Mouse (Mus musculus): ENCODE measurements around the gene Ankfn1. TPM values are rescaled to one million over a fixed set of nuclear protein-coding genes. Genes with fewer than 3 reads are reported as not detected.

Ankfn1 gene
- polyA plus RNA-seq, 1 experiment from 2014 or later = 6.5 TPM

DNA sequence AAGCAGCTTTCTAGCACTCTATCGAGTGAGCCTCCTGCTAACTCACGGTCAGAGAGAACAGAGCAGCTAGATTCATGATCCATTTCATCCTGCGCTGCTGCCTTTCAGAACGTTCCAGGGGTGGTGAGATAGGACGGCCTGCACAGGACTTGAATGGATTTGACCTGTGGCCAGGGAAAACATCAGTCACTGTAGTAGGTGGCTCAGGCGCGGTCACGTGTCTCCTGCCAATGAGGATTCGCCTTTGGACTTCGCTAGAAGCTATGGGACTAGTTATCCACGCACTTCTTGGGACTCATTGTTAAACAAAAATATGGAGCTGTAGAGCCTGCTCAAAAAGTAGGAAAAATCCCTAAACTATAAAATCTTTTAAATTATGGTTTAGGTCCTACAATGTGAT, 226.0 kb downstream of the Ankfn1 start:
- H3K9ac ChIP-seq = no peak overlapping the region
- 91% methylated on average over 11 of the region's 11 CpGs for WGBS

DNA sequence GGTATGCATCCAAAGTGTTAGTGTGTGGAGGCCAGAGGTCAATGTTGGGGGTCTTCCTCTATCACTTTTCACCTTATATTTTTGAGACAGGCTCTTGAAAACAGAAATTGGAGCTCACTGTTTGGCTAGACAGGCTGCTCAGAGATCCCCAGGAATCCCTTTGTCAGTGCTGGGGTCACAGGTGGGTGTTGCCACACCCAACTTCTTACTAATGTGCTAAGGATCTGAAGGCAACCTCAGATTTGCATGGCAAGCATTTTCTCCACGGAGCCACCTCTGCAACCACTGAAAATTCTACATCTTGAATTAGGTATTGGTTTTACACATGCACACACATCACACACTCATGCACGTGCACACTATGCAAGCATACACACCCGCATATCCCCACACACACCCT, 226.5 kb downstream of the Ankfn1 start:
- 87% methylated on average over 3 of the region's 3 CpGs for WGBS
- ATAC-seq (replicated peaks) = no peak
- H3K9ac ChIP-seq = no peak overlapping the region

More for the DNA sequence above, 226.0 kb downstream of the Ankfn1 start:
- no peaks in the 10 kb centered on the region for H3K4me1 ChIP-seq
- H3K4me3 ChIP-seq = no peak overlapping the region
- H3K27ac ChIP-seq = no peak overlapping the region
- no peak overlapping the region for H3K4me2 ChIP-seq
- H3K9me3 ChIP-seq = no peaks in the 10 kb centered on the region
- H3K36me3 ChIP-seq (replicated peaks) = no peaks in the 10 kb centered on the region
- no peak for ATAC-seq (replicated peaks)
- H3K27me3 ChIP-seq (replicated peaks) = no peaks in the 10 kb centered on the region

DNA sequence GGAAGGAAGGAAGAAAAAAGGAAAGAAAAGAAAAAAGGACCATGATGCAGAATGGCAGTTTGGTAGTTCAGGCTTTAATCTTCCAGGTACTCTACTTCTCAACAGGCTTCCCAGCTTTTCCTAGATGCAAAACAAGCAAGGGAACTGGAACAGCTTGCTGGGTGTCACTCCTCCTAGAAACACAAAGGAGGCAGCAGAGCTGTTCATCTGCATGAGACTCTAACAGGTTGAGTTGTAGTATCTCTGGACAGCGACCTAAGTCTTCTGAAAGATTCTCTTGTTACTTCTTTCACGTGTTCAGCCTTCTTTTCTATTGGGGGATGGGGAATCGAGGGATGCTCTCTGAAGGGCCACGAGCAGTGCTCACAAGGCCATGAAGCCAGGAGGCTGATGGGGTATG, 228.7 kb downstream of the Ankfn1 start:
- no peak overlapping the region for H3K4me2 ChIP-seq
- 46% methylated on average over 4 of the region's 4 CpGs for WGBS
- no peak for ATAC-seq (replicated peaks)

More for the DNA sequence above, 226.5 kb downstream of the Ankfn1 start:
- Histone ChIP-seq H3K4me2 (no peak overlapping the region), H3K4me3 (no peak overlapping the region), H3K9me3 (no peaks in the 10 kb centered on the region), H3K4me1 (no peaks in the 10 kb centered on the region), H3K27ac (no peak overlapping the region), H3K27me3 (replicated peaks) (no peaks in the 10 kb centered on the region), H3K36me3 (replicated peaks) (no peaks in the 10 kb centered on the region)

DNA sequence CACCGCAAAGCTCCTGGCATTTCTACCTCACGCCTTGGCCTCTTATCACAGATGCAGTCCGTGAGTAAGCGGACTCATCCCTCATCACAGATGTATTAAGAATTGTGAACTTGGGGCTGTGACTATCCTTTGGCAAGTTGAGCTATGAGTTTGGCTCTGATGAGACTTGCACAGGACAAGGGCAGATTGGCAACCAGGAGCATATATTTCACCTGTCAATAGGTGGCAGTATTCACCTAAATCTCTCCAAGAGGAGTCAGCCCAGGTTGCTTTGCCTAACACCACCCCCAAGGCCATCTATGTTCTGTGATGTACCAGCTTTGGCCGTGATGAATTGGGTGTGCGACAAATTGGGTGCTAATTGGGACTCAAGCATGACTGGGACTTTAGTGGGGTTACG, 231.3 kb downstream of the Ankfn1 start:
- no peaks in the 10 kb centered on the region for H3K36me3 ChIP-seq (replicated peaks)
- WGBS = 39% methylated on average over 7 of the region's 7 CpGs
- no peak overlapping the region for H3K9ac ChIP-seq
- H3K4me1 ChIP-seq = peaks cover 12% of the 10 kb centered on the region
- no peak overlapping the region for H3K4me3 ChIP-seq
- ATAC-seq (replicated peaks) = peak; percentile 45; the same call in 1 of the 2 replicates
- no peak overlapping the region for H3K4me2 ChIP-seq
- no peak overlapping the region for H3K27ac ChIP-seq
- H3K9me3 ChIP-seq = no peaks in the 10 kb centered on the region
- no peaks in the 10 kb centered on the region for H3K27me3 ChIP-seq (replicated peaks)

More for the DNA sequence above, 228.7 kb downstream of the Ankfn1 start:
- Histone ChIP-seq H3K4me1 (peaks cover 11% of the 10 kb centered on the region), H3K27me3 (replicated peaks) (no peaks in the 10 kb centered on the region), H3K9me3 (no peaks in the 10 kb centered on the region), H3K4me3 (no peak overlapping the region), H3K9ac (no peak overlapping the region), H3K27ac (no peak overlapping the region), H3K36me3 (replicated peaks) (no peaks in the 10 kb centered on the region)

DNA sequence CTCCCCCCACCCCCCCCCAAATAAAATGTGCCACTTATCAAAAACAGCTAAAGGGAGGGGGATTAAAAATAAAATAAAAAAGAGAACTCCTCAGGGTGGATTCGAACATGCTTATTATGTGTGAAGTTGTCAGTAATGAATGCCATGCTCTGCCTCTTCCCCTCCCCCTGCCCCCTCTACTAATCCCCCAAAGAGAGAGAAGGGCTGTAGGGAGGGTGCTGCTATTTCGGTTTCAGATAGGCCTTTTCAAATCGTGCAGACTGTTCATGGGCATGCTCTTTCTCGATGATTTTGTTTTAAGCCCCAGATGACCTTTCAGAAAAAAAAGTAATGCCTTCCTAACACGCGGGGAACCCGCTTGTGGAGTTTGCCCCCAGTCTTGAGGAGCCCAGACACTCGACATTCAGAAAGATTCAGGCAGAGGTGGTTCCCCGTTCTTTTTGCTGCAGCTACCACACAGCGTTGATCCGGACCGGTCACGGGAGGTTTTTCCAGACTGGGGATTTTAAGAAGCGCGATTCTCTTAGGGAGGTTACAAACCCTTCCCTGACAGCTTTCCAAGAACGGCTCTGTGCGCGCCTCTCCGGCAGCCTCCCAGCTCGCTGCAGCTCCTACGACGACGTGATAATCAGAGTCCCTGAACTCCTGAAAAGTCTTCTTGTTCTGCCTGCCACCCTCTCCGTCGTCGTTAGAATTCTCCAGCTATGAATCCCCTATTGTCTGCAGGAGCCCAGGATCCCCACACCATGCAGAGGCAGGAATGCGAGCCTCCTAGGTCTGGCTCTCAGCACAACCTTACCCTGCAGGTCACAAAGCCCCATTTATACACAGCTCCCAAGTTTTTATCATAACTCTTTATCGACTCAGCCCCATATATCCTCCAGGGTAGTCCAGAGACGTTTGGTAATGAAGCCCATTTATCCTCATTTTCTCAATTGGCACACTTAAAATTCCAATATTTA, 232.3 kb downstream of the Ankfn1 start:
- no peaks in the 10 kb centered on the region for H3K27me3 ChIP-seq (replicated peaks)
- peak; percentile 45 for ATAC-seq (replicated peaks)
- 3% methylated on average over 29 of the region's 29 CpGs for WGBS
- H3K4me1 ChIP-seq = peaks cover 12% of the 10 kb centered on the region
- H3K4me2 ChIP-seq = peak overlapping the region; percentile 45
- no peaks in the 10 kb centered on the region for H3K36me3 ChIP-seq (replicated peaks)
- H3K27ac ChIP-seq = peak overlapping the region; percentile 52
- H3K9ac ChIP-seq = peak overlapping the region; percentile 18; the same call in 1 of the 2 replicates
- H3K4me3 ChIP-seq = no peak overlapping the region; the same call in 1 of the 2 replicates
- H3K9me3 ChIP-seq = no peaks in the 10 kb centered on the region

DNA sequence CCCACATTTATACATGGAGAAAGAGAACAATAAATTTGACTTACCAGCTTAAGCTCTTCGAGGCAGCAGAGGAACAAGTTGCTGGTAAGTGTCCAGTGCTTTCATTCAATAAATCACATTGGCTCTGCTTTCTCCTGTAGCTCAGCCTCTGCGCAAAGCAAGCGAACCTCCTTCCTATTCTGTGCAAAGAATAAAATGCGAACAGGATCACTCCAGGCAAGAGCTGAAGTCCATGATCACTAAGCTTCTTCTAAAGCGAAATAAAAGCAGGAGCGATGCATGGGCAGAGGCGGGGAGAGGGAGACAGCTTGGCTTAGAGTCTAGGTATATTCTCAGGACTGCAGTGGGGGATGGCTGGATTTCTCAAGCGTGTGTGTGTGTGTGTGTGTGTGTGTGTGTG, 239.1 kb downstream of the Ankfn1 start:
- 41% methylated on average over 8 of the region's 8 CpGs for WGBS
- peak; percentile 42; the same call in 1 of the 2 replicates for ATAC-seq (replicated peaks)
- Histone ChIP-seq H3K27me3 (replicated peaks) (no peaks in the 10 kb centered on the region), H3K9me3 (no peaks in the 10 kb centered on the region), H3K36me3 (replicated peaks) (no peaks in the 10 kb centered on the region), H3K27ac (peak overlapping the region; percentile 2; the same call in 1 of the 2 replicates), H3K4me1 (peaks cover 10% of the 10 kb centered on the region), H3K9ac (no peak overlapping the region), H3K4me2 (0 out of 2 replicates have a peak overlapping the region, but pooled peaks have one; percentile 1), H3K4me3 (no peak overlapping the region)

DNA sequence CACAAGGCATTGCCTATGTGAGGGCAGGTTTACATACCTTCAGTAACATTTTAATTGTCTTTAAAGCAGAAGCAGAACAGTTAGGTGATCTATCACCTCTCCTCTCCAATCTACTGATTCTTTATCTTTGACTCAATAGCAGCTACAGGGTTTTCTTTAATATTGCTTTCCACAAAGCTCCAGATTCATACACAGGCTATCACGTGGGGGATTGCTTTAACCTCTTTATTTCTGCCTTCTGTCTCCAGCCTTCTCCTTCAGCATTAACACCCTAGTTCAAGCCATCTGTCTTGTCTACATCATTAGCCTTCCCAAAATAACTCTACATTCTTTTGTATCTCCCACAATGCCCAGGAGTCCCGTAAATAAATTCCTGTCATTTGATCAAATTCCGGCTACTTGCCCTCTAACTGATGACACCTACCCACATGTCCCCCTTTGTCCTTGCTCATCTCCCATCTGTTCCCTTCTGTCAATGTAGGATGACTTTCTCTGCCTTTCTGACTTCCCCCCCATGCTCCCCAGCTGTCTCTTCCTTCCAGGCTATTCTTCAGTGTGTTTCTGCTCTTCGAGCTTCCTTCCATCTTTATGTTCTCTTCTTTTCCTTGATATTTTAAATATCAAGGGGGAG, 249.5 kb downstream of the Ankfn1 start:
- no peak overlapping the region for H3K4me2 ChIP-seq
- H3K4me3 ChIP-seq = no peak overlapping the region
- no peaks in the 10 kb centered on the region for H3K4me1 ChIP-seq
- H3K27me3 ChIP-seq (replicated peaks) = no peaks in the 10 kb centered on the region
- WGBS = 78% methylated on average over 4 of the region's 4 CpGs
- H3K9ac ChIP-seq = no peak overlapping the region
- H3K9me3 ChIP-seq = no peaks in the 10 kb centered on the region
- no peak for ATAC-seq (replicated peaks)
- no peak overlapping the region for H3K27ac ChIP-seq
- no peaks in the 10 kb centered on the region for H3K36me3 ChIP-seq (replicated peaks)

DNA sequence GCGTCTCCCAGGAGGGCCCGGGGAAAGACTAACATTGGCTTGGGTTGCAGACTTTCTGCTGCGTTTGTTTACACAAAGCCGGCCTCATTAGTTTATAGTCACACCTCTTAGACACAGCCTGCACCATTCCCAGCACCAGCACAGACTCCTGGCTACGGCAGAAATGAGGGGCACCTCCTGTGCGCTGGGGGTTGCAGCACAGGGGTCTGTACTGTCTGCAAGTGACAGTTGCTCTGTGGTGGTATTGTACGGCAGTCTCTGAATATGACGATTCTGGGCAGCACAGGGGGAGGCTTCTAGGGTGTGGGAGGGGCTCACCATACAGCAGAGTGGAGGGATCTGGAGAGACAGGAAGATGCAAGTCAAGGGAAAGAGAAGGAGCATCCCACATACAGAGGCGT, 262.0 kb downstream of the Ankfn1 start:
- no peak overlapping the region for H3K4me2 ChIP-seq
- ATAC-seq (replicated peaks) = 0 out of 2 replicates have a peak, but pooled peaks have one; percentile 50
- 52% methylated on average over 9 of the region's 9 CpGs for WGBS
- no peaks in the 10 kb centered on the region for H3K36me3 ChIP-seq (replicated peaks)
- H3K4me1 ChIP-seq = no peaks in the 10 kb centered on the region
- H3K27me3 ChIP-seq (replicated peaks) = no peaks in the 10 kb centered on the region
- no peaks in the 10 kb centered on the region for H3K9me3 ChIP-seq
- H3K9ac ChIP-seq = no peak overlapping the region
- no peak overlapping the region for H3K27ac ChIP-seq
- H3K4me3 ChIP-seq = no peak overlapping the region

DNA sequence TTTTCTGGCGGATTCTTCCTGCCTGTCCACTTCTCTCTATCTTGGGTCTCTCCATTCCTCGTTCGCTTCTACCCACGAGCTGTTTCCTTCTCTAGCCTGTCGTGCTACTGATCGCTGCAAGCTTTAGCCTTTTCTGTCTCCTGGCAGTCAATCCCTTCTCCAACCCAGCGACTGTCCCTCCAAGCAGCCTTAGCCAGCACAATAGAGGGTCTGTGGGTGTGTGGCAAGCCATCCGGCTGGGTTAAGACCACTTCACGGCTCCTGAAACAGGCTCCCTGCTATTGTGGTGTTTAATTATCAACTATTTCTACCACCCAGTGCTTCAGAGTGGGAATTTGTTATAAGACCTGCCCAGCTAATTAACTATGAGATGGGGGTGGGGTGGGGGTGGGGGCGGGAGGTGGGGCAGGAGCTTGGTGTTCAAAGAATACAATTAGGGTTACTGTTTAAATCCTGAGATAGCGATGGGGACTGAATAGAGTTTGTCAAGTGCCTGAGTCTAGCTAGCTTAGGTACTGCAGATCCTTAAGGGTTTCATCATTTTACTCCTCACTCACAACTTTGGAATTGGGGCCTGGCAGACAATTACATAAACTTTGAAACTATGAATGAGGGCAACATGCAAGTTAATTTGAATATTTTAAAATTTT, 268.7 kb downstream of the Ankfn1 start:
- no peak overlapping the region for H3K4me2 ChIP-seq
- H3K4me1 ChIP-seq = peaks cover 11% of the 10 kb centered on the region; the same call in 1 of the 2 replicates
- no peak overlapping the region for H3K9ac ChIP-seq
- H3K27me3 ChIP-seq (replicated peaks) = no peaks in the 10 kb centered on the region
- H3K9me3 ChIP-seq = no peaks in the 10 kb centered on the region
- H3K27ac ChIP-seq = no peak overlapping the region
- H3K4me3 ChIP-seq = no peak overlapping the region
- 8% methylated on average over 11 of the region's 11 CpGs for WGBS
- H3K36me3 ChIP-seq (replicated peaks) = no peaks in the 10 kb centered on the region
- ATAC-seq (replicated peaks) = no peak

DNA sequence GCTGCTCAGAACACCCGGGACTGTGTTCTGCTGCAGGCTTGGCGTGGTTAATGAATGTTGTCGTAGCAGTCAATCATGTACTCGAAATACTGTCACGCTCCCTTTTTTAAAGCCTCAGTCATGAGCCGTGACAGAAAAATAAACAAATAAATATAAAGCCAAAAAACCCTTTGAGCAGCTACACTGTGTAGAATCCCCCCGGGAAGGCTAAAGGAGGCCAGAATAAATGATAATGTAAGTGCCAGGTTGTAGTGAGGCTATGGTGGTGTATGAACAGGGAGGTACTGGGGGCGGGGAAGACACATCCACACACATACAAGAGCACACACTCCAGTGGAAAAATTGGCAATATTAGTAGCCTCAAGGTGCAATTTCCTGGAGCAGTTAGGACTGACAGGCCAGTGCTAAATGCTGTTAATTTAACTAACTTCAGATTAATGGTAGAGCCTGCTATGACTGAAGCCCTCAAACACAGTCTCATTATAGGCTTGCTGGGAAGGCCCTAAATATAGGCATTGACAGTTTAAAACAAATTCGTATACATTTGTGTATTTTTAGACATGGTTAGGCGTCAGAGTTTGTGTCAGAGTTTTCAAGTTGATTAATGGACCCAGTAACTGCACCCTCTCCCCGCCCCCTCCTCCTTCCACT, 270.7 kb downstream of the Ankfn1 start:
- Histone ChIP-seq H3K4me1 (peaks cover 13% of the 10 kb centered on the region; the same call in 1 of the 2 replicates), H3K27ac (no peak overlapping the region; the same call in 1 of the 2 replicates), H3K27me3 (replicated peaks) (no peaks in the 10 kb centered on the region), H3K4me2 (no peak overlapping the region), H3K9ac (no peak overlapping the region), H3K36me3 (replicated peaks) (no peaks in the 10 kb centered on the region), H3K9me3 (no peaks in the 10 kb centered on the region), H3K4me3 (no peak overlapping the region)
- ATAC-seq (replicated peaks) = no peak
- WGBS = 45% methylated on average over 11 of the region's 11 CpGs

DNA sequence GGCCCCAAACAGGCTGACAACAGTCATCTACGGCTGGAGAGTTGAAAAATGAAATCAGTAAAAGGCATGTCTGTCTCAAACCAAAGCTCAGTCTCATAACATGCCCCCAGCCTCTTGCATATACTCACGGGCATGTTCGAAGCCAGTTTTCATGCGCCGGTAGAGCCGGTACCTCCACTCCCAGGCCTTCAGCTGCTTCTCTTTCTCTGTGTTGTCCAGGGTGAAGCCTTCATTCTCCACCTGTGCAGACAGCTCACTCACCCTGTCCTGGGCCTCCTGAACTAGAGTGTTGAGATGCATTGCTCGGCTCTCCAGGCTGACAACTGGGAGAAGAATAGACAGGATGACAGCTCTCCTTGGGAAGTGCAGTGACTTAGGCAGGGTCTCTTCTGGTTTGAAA, 272.4 kb downstream of the Ankfn1 start:
- H3K9ac ChIP-seq = no peak overlapping the region
- H3K4me3 ChIP-seq = no peak overlapping the region
- WGBS = 88% methylated on average over 7 of the region's 7 CpGs
- no peak for ATAC-seq (replicated peaks)
- H3K27me3 ChIP-seq (replicated peaks) = no peaks in the 10 kb centered on the region
- H3K4me1 ChIP-seq = peaks cover 13% of the 10 kb centered on the region; the same call in 1 of the 2 replicates
- H3K9me3 ChIP-seq = no peaks in the 10 kb centered on the region
- no peaks in the 10 kb centered on the region for H3K36me3 ChIP-seq (replicated peaks)
- H3K4me2 ChIP-seq = no peak overlapping the region
- H3K27ac ChIP-seq = no peak overlapping the region
